10 mouse cellular contexts compared by ENCODE assay signal in the genomic region with DNA sequence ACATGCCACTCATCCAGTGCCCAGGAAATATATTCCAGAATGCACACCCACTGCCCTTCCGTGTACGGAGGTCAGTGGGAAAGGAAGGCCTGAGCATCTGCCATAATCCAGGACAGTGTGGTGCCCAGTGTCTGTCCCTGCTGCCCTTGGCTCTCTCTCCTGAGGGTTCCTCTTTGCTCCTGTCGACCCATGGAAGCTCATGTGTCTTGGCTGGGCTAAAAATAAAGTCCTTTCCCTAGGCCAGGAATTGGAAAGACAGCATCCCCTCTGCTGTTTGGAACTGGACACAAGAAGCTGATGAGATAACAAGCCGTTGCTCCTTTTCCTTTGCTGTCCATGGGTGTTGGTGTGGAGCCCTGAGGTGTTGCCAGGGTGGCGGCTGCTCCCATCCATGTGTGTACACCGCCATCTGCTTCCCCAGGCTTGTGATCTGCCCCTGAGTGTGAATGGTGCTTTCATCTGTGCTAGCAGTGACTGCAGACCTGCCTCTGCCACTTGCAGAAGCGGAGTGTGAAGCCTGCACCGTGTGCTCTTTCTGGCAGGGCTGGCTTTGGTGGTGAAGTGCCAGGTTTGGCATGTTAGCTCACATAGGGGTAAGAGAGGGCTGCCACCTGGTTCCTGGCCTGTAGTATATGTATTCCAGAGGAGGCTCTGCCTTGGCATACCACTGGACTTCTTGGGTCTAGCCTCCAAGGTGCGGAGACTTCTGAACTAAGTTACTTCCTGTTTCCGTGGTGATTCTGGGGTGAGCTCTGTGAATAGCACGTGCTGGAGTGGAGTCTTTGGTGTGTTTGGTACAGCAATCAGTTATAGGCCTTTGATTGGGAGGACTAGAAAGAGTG. TPM values are rescaled to one million over a fixed set of nuclear protein-coding genes. Genes with fewer than 3 reads are reported as not detected.
A peak's percentile ranks its signal among the peaks of the same experiment; 100 is the strongest.
DNase-seq lines count a peak whose midpoint lies in the region; ATAC-seq and TF ChIP-seq lines count a peak whose summit lies in the region.
"Had no signal": no experiment of that assay in that cellular context is flagged by ENCODE, and none has a peak within 500 bp of the region (broad histone marks: within the 10 kb centered on the region; RNA-seq: fewer than 3 reads in every experiment).

No protein-coding gene starts in this region.

- no peaks in the 10 kb centered on the region for H3K27me3 ChIP-seq in heart, embryonic 13.5 days (replicated peaks)
- no peaks in the 10 kb centered on the region for H3K27me3 ChIP-seq in midbrain, postnatal 0 days (ENCODE audit: insufficient read depth, low read length)
- H3K27me3 ChIP-seq: hindbrain, embryonic 15.5 days had no signal

- H3K4me1 ChIP-seq in heart, embryonic 13.5 days = peaks cover 80% of the 10 kb centered on the region
- H3K4me1 ChIP-seq in midbrain, postnatal 0 days (ENCODE audit: insufficient read depth, low read length) = peaks cover 38% of the 10 kb centered on the region

- 41% methylated on average over 11 of the region's 11 CpGs for WGBS in heart, embryonic 13.5 days
- WGBS in midbrain, postnatal 0 days = 52% methylated on average over 11 of the region's 11 CpGs

- DNase-seq in heart, adult 11 months = peak; percentile 96
- DNase-seq in heart, postnatal 10 days = no peak
- DNase-seq in cerebellum, adult 11-12 months = peak; percentile 73
- peak; percentile 42 for DNase-seq in midbrain, postnatal 0 days (ENCODE audit: low spot score)
- no peak for DNase-seq in left cerebral cortex, adult 9 months (ENCODE audit: low spot score in 2 of 2)
- no peak for DNase-seq in spleen, adult 18-20 months
- no peak for DNase-seq in right cerebral cortex, postnatal 25 days

- intact Hi-C loops in heart, postnatal 10 days (cut with DNase I) = loop anchor here (5.0 kb wide), 1 partner anchor 35 kb away; no protein-coding TSS in a partner anchor

- peak overlapping the region; percentile 44 for H3K9ac ChIP-seq in heart, embryonic 13.5 days
- no peak overlapping the region for H3K9ac ChIP-seq in midbrain, postnatal 0 days (replicated peaks; ENCODE audit: low read length, poor library complexity, severe bottlenecking)
- H3K9ac ChIP-seq: hindbrain, embryonic 15.5 days; liver, embryonic 14.5 days had no signal

- H3K9me3 ChIP-seq in heart, embryonic 13.5 days = no peaks in the 10 kb centered on the region
- no peaks in the 10 kb centered on the region for H3K9me3 ChIP-seq in midbrain, postnatal 0 days (ENCODE audit: low read length)
- H3K9me3 ChIP-seq: hindbrain, embryonic 15.5 days had no signal

- no peak for TF ChIP-seq CTCF in midbrain, postnatal 0 days (IDR thresholded peaks at IDR 0.05)

- H3K36me3 ChIP-seq in heart, embryonic 13.5 days = no peaks in the 10 kb centered on the region
- H3K36me3 ChIP-seq in midbrain, postnatal 0 days (ENCODE audit: insufficient read depth, low read length) = no peaks in the 10 kb centered on the region
- H3K36me3 ChIP-seq: hindbrain, embryonic 15.5 days had no signal

- peak overlapping the region; percentile 81 for H3K27ac ChIP-seq in heart, embryonic 13.5 days (replicated peaks)
- H3K27ac ChIP-seq in midbrain, postnatal 0 days (ENCODE audit: low read depth, low read length) = peak overlapping the region; percentile 38; the same call in 1 of the 2 replicates
- H3K27ac ChIP-seq: hindbrain, embryonic 15.5 days; liver, embryonic 14.5 days had no signal

- no peak for ATAC-seq in heart, embryonic 13.5 days (ENCODE audit: extremely low read depth, insufficient number of reproducible peaks, low FRiP score, low TSS enrichment)
- ATAC-seq in midbrain, postnatal 0 days (ENCODE audit: low FRiP score) = no peak

- H3K4me3 ChIP-seq in heart, embryonic 13.5 days = no peak overlapping the region
- no peak overlapping the region for H3K4me3 ChIP-seq in midbrain, postnatal 0 days (ENCODE audit: low read depth, low read length)
- H3K4me3 ChIP-seq: hindbrain, embryonic 15.5 days had no signal

- H3K4me2 ChIP-seq in heart, embryonic 13.5 days = peak overlapping the region; percentile 27
- no peak overlapping the region for H3K4me2 ChIP-seq in midbrain, postnatal 0 days (ENCODE audit: low read depth, low read length, poor library complexity, severe bottlenecking)
- H3K4me2 ChIP-seq: hindbrain, embryonic 15.5 days had no signal

RNA-seq across cellular contexts. Expression of gene Galnt2, which starts 50.7 kb away (rescaled TPM):
- 10 to 100 TPM; 45.6 to 51.4 TPM for total RNA-seq in heart, postnatal 10 days (2021)
- 42.8 and 47.2 TPM in 2 replicates for polyA plus RNA-seq in heart, embryonic 13.5 days (2015; fragmentation: Nextera tagmentation; extraction: Ambion mirVana)
- 51.3 and 80.9 TPM in 2 replicates for total RNA-seq in midbrain, postnatal 0 days (2014; rRNA removed)
- 65.4 and 66.4 TPM in 2 replicates for polyA plus RNA-seq in midbrain, postnatal 0 days (2015; fragmentation: Nextera tagmentation; extraction: Ambion mirVana)

Comparison
In these comparisons a context has a peak if more than half of its experiments do, and no peak if none do; other contexts are left out.
1. DNase-seq: peak in heart, adult 11 months (single experiment), cerebellum, adult 11-12 months (single experiment) and midbrain, postnatal 0 days (single experiment); none in heart, postnatal 10 days (0 of 2), left cerebral cortex, adult 9 months (0 of 2), spleen, adult 18-20 months (0 of 2) and right cerebral cortex, postnatal 25 days (single experiment).